Mouse (Mus musculus) thymus, adult 2 months (tissue): ENCODE measurements around the gene Insm2. TPM values are rescaled to one million over a fixed set of nuclear protein-coding genes. Genes with fewer than 3 reads are reported as not detected.

Experiments
- DNase-seq: peaks from one replicate; pipeline ENCODE4 v3.0.0; 2021
- H3K27ac ChIP-seq: fragments of 200-500 bp; 2 replicates; pipeline ENCODE4 v1.5.1; 2012; ENCODE audit warnings: low read length, control low read depth; ENCODE audit not compliant: control insufficient read depth, insufficient read depth
- H3K27me3 ChIP-seq: fragments of 200-500 bp; 2 replicates; pipeline ENCODE4 v1.6.1; 2012; ENCODE audit warnings: mild to moderate bottlenecking, low read length, moderate library complexity, mixed read lengths; ENCODE audit not compliant: control insufficient read depth, insufficient read depth
- H3K36me3 ChIP-seq: fragments of 200-500 bp; 2 replicates; pipeline ENCODE4 v1.6.1; 2012; ENCODE audit warnings: mild to moderate bottlenecking, low read length, moderate library complexity; ENCODE audit not compliant: control insufficient read depth, insufficient read depth
- H3K4me1 ChIP-seq: fragments of 200-500 bp; replicated peaks from 2 replicates; pipeline ENCODE4 v1.6.1; 2012; ENCODE audit warnings: low read length; ENCODE audit not compliant: control insufficient read depth, insufficient read depth
- H3K4me3 ChIP-seq: fragments of 200-500 bp; 2 replicates; pipeline ENCODE4 v1.5.1; 2012; ENCODE audit warnings: mild to moderate bottlenecking, low read length, control low read depth, moderate library complexity; ENCODE audit not compliant: control insufficient read depth, insufficient read depth
- CTCF ChIP-seq: fragments of 200-500 bp; IDR thresholded peaks from 2 replicates; pipeline ENCODE4 v1.5.1; 2012; ENCODE audit warnings: mild to moderate bottlenecking, control low read depth, low read length, moderate library complexity, borderline replicate concordance; ENCODE audit not compliant: control insufficient read depth, poor library complexity, insufficient read depth; ENCODE audit errors: extremely low read depth
- POLR2A ChIP-seq: fragments of 200-500 bp; IDR thresholded peaks from 2 replicates; pipeline ENCODE4 v1.6.1; 2012; ENCODE audit warnings: mild to moderate bottlenecking, low read length, control low read depth, moderate library complexity; ENCODE audit not compliant: control insufficient read depth, poor library complexity, insufficient read depth; ENCODE audit errors: extremely low read depth
- WGBS: fragments of 180-500 bp; shearing (Covaris S2); methylation state at CpG from one replicate; pipeline ENCODE4 v1.1.7; 2018; 5-methylcytosine and 5-hydroxymethylcytosine counted together
- polyA plus RNA-seq: library from polyadenylated mRNA; depleted of rRNA; stranded (reverse); fragments of >200 nt; gene quantifications from 2 replicates; pipeline ENCODE4 v1.2.3, GENCODE M21; 2012; rRNA removed

Insm2 gene
- polyA plus RNA-seq, 1 experiment: 0.03 TPM

DNA sequence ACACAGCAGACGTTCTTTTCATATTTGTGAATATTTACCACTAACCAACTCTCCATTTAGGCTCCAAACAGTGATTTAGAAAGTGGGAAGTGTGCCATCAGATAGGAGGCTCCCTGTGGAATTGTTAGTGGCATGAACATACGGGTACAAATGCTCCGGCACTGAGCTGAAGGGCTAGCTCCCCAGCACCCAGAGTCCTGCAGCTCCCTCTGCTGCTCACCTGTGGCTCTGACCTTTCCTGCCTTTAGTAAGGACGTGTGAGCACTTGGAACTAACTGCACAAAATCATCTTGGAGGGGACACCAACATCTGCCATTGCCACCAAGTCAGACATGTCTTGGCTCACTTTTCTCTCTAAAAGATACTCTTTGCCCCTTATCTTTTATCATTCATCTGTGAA lies 27.5 kb downstream of the Insm2 start:
- no peak overlapping the region for H3K27ac ChIP-seq
- 87% methylated on average over 4 of the region's 4 CpGs for WGBS
- peak; percentile 6 for DNase-seq
- no peaks in the 10 kb centered on the region for H3K27me3 ChIP-seq
- no peaks in the 10 kb centered on the region for H3K4me1 ChIP-seq
- no peaks in the 10 kb centered on the region for H3K36me3 ChIP-seq
- H3K4me3 ChIP-seq: no peak overlapping the region
- TF ChIP-seq POLR2A: no peak
- TF ChIP-seq CTCF: no peak

DNA sequence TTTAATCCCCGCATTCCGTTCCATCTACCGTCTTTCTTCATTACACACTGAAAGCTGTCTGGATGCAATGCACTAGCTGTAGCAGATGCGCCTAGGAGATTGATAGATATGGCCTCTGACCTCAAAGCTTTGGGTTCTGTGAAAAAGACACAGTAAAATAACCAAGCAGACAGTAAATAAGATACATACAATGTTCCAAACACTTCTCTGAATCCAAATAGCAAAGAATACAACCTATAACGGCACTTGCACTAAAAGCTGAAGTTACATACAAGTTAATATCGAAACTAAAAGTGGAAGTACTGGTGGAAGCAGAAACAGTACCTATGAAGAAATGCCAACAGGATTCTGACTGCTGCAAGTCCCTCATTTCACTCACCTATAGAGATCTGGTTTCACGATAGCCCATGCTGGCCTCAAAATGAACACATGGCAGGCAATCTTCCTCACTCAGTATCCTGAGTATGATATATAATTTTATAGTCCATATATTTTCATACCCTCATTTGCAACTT lies 48.8 kb downstream of the Insm2 start:
- H3K36me3 ChIP-seq: no peaks in the 10 kb centered on the region
- H3K27ac ChIP-seq: no peak overlapping the region
- no peaks in the 10 kb centered on the region for H3K27me3 ChIP-seq
- no peak overlapping the region for H3K4me3 ChIP-seq
- H3K4me1 ChIP-seq: no peaks in the 10 kb centered on the region
- 94% methylated on average over 7 of the region's 7 CpGs for WGBS
- no peak for DNase-seq
- TF ChIP-seq POLR2A: no peak
- no peak for TF ChIP-seq CTCF

Other genes starting within 250 kb of the Insm2 start
- gene Psma6, start 215.2 kb upstream of the Insm2 start, polyA plus RNA-seq: 74.8 and 92.3 TPM in 2 replicates
- gene Nfkbia, start 106.8 kb upstream of the Insm2 start, polyA plus RNA-seq: 613 and 674 TPM in 2 replicates
- 0.09 and 0.11 TPM in 2 replicates for gene Aldoart2, start 34.2 kb upstream of the Insm2 start, polyA plus RNA-seq
- gene Ralgapa1, start 221.7 kb downstream of the Insm2 start, polyA plus RNA-seq: 29.5 and 32.1 TPM in 2 replicates
- gene Brms1l, start 236.9 kb downstream of the Insm2 start, polyA plus RNA-seq: 13.2 and 17.0 TPM in 2 replicates